Mouse (Mus musculus) G1E (cell line): ENCODE measurements around the gene Tnnt2.

Experiments
- CTCF ChIP-seq: IDR thresholded peaks from 2 replicates; pipeline ENCODE4 v1.5.1; 2012; ENCODE audit warnings: low read depth, low read length, inconsistent platforms, mixed read lengths
- GATA1 ChIP-seq: IDR thresholded peaks from 2 replicates; pipeline ENCODE4 v1.6.1; 2012; ENCODE audit warnings: borderline replicate concordance, low read length, inconsistent platforms, mixed read lengths
- GATA2 ChIP-seq: IDR thresholded peaks from 2 replicates; pipeline ENCODE4 v1.6.1; 2012; ENCODE audit warnings: low read depth, low read length, inconsistent platforms, borderline replicate concordance
- POLR2AphosphoS5 ChIP-seq: IDR thresholded peaks from 2 replicates; pipeline ENCODE4 v1.6.1; 2012; ENCODE audit warnings: low read depth, low read length, inconsistent platforms; ENCODE audit not compliant: insufficient replicate concordance
- TAL1 ChIP-seq: conservative IDR thresholded peaks from 2 replicates; pipeline ENCODE4 v1.6.1; 2012; ENCODE audit warnings: low read depth, low read length, inconsistent platforms, mixed read lengths

GRCm38 (mm10) chr1:135857137-135857775 lies 21.1 kb downstream of the Tnnt2 start:
- TF ChIP-seq CTCF, result no peak
- TF ChIP-seq GATA1, result no peak
- TF ChIP-seq TAL1, result no peak
- TF ChIP-seq POLR2AphosphoS5, result no peak
- TF ChIP-seq GATA2, result no peak
